Mouse (Mus musculus) B cell, adult (primary cell): ENCODE results near the gene Mup11. TPM values are rescaled to one million over a fixed set of nuclear protein-coding genes. Genes with fewer than 3 reads are reported as not detected.

ENCODE experiments used
- total RNA-seq: library from RNA; stranded (reverse); gene quantifications from 4 replicates; pipeline ENCODE4 v1.2.4, GENCODE M21; 2023; ENCODE audit not compliant: inconsistent age

The Mup11 gene
- total RNA-seq, result not detected in 4 replicates

DNA sequence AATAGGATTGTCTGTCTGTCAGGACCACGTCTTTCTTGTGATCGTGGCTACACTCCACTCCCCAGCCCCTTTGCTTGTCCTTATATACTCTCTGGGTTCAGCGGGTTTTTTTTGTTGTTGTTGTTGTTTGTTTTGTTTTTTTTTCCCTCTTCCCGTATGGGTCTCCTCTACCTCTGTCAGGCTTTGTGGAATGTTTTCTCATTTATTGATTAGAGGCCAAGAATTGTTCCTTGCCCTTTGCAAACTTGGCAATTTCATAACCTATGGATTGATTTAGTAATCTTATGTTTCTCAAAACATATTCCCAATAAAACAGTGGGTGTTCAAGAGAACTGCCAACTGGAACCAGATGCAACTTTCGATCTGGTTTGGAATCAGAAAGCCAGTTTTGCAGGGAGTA lies at the start of gene Mup11:
Gene Mup11 (minus strand): TSS at position 101 of the 400 bp plus-strand sequence.

Other genes with a start within 250 kb of the Mup11 start
- gene Mup9, start 240.5 kb downstream of the Mup11 start, total RNA-seq, result not detected in 4 replicates
- not detected in 4 replicates for gene Mup1, start 160.5 kb downstream of the Mup11 start, total RNA-seq
- gene Mup10, start 80.2 kb downstream of the Mup11 start, total RNA-seq, result not detected in 4 replicates
- gene Mup12, start 78.9 kb upstream of the Mup11 start, total RNA-seq, result not detected in 4 replicates
- gene Mup22, start 159.1 kb upstream of the Mup11 start, total RNA-seq, result not detected in 4 replicates